Mouse (Mus musculus) cerebral cortex, adult 2 months (tissue): ENCODE data around the gene Atxn2.

ENCODE experiments used
- WGBS: fragments of 180-500 bp; shearing (Covaris S2); methylation state at CpG from one replicate; pipeline ENCODE4 v1.1.7; 2018; 5-methylcytosine and 5-hydroxymethylcytosine counted together

Atxn2 gene

DNA sequence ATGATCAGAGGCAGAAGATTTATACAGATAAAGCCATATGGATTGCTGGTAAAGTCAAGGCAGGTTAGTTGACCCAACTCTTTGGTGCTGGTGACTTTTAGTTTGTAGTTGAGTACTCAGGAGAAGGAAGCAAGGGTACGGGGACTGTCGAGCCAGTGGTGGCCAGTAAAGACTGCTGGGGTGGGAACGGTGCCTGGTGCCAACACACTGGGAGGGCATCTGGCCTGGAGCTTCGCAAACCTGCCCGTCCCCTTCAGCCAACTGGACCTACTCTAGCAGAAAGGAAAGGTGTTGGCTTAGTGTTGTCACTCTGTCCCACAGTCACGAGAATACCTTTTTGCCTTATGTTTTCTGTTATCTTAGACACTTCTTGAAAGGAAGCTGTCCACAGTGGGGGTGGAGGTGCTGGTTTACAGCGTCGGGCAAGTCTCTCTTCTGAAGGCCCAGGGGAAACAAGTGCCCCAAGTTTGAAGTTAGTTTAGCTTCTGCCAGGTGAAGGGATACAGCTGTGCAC lies 104.8 kb downstream of the Atxn2 start:
- 64% methylated on average over 8 of the region's 8 CpGs for WGBS

DNA sequence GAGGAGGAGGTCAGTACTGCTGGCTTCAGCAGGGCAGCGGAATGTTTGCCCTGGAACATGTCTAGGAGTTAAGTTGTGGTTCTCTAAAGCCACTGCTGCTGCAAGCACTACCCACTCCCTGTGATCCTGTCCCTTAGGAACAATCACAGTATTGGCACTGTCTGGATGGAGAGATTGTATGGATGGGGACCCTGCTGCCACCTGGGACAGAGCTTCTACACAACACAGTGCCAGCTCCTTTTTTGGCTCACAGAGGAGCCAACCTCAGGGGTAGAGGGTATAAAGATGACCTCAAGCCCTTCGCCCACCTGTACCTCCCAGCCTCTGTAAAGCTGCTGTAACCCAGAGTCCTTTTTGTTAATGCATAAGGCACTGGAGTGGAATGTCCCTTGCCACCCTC lies 105.5 kb downstream of the Atxn2 start:
- 98% methylated on average over 2 of the region's 2 CpGs for WGBS

DNA sequence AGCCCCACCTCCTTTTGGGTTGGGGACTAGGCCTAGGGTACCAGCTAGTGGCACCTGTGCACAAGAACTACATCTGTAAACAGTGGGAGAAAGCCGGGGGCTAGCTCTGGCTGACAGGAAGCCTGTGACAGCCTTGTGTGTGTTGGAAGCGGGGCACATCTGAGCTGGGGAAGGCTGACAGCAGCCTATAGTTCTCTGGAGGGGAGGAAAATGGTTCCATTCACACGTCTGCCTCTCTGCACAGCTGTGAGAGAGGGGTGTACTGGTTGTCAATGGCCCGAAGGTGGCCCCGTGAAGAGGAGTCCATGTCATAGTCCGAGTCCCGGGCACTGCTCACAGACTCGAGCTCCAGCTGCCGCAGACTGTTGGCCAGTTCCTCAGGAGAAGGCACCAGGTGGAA lies 106.4 kb downstream of the Atxn2 start:
- WGBS: 67% methylated on average over 9 of the region's 9 CpGs

DNA sequence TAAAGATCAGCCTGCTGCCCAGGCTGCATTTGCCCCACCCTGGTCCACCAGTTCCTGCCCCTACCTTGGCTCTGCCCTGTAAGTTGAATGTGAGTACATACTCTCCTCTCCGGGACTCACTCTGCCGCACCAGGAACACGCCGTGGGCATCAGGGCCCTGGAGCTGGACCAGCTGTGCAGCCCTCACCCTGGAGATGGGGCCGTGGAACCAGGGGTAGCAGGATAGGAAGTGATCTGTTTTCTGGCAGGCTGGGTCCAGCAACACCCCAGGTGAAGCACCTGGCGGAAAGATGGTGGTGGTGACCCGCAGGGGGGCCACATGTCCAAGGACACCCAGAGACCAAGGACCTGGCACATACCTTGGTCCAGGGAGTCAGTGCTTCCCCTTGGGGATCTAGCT lies 107.3 kb downstream of the Atxn2 start:
- WGBS: 88% methylated on average over 7 of the region's 7 CpGs

DNA sequence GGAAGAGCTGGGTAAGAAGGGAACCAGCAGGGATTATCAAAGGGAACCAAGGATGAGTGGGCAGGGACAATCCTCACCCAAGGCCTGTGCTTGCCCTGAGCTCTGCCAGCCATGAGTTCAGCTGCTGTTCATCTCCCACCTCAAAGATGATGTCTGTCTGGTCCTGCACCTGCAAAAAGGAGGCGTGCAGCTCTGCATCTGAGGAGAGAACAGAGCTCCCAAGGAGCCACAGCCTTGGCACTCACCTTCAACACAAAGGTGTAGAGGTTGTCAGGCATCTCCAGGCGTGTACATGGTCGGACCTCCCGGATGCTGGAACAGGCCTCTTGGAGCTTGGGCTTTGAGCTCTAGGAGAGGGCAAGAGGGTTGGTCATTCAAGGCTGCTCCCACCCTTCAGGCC lies 107.7 kb downstream of the Atxn2 start:
- WGBS: 89% methylated on average over 4 of the region's 4 CpGs

DNA sequence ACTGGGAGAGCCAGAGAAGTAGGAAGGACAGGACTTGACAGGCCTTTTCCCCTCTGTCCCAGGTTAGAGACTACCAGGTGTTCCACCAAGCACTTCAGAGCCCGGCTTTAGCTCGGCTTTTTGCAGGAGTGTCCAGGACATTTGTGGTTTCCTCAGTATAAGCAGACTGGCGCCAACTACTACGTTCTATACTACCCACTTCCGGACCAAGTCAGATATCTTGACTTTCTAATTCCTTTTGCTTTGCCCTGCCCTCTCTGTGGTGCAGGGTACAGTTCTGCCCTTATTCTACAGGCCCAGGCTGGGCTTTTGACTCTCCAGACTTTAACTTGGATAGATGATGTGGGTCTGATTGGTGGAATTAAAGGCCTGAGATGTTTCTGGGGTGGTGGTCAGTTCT lies 108.4 kb downstream of the Atxn2 start:
- 82% methylated on average over 5 of the region's 5 CpGs for WGBS

DNA sequence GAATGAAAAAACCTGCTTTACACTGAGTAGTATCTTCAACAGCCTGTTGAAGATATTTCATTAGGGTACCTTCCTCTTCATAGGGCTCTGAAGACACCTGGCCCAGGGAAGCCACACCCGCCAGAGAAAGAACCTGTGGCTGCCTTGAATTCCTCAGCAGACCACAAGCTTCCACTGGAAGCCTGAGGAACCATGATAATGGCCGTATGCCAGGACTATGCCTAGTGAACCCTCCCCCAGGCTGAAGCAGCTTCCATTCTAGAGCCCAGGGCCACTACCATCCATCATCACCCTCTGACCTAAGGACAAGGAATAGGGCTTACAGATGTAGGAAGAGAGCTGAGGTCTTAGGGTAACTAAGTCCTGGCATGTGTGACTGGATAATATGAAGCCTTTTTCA lies 109.0 kb downstream of the Atxn2 start:
- 79% methylated on average over 2 of the region's 2 CpGs for WGBS

DNA sequence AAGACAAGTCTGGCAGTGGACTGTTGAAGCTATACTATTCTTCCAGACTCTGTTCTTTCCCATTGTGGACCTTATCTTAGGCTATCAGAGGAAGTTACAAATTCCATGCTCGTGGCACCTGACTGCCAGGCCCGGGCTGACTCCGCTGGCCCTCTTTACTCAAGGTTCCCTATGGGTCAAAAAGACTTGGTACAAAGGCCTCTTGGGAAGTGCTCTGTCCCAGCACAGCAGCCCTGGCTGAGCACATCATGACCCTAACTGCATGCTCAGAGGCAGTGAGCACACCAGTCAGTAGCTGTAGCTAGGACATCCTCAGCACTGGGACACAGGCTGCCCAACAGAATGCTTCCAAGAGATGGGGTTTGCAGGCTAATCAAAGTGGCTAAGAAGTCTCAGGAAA lies 109.5 kb downstream of the Atxn2 start:
- WGBS: 79% methylated on average over 3 of the region's 3 CpGs

DNA sequence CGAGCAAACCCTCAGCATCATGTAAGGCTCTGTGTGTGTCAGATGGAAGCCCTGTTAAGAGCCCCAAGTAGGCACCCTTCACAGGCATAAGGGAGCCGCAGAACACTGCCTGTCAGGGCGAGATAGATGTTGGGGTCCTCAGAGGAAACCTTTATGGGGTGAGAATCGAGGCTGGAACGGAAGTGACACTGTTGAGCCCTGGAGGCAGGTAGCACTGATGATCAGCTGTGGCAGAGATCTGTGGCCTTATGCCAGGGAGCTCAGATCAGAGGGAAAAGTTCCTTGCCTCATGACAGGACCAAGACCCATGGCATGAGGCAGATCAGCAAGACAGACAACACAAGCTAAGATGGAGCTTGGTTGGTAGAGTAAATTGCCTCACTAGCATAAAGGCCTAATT lies 110.0 kb downstream of the Atxn2 start:
- WGBS: 87% methylated on average over 5 of the region's 5 CpGs

DNA sequence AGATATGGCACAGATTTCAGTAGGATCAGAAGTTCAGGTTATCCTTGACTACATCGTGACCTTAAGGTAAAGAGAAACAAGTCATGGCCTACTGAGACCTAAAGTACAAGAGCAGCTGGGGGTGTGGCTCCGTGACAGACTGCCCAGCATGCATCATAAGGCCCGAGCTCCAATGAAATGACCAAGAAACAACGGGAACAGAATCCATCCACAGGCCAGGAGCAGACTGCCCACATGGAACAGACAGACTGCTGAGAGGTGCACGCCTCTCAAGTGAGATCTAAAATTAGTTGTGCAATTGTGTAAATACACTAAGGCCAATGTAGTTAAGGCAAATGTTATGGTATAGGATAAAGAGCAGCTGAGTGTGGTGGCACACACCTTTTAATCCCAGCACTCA lies 110.4 kb downstream of the Atxn2 start:
- WGBS: 48% methylated on average over 5 of the region's 5 CpGs

DNA sequence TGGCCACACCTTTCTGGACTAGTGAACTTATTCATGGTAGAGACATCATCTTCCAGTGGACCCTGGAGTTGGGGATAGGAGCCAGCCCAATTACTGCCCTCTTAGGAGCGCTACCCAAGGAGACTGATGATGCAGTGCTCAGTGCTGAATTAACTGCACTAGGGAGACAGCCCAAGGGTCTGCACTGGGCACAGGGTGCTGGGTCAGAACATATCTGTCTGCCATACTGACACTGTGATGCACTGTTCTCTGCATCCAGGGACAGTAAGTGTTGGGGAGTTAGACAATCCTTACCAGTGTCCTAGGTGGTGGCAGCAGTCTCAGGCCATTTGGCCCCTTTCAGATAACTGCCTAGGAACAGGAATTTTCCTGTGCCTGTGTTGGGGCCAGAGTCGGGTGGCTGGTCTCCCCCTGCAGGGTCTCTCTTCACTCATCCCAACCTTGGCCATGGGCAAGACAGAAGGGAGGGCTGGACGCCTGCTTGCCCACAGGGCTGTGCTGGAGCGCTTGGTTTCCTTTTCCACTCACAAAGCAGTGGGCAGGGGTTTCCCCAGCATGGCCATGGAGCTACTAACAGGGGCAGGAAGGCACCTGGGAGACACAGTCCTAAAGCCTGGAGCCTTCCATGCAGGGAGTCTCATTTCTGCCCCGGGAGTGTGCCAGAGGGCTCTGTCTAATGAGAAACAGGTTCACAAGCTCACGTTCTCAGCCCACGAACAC lies 111.8 kb downstream of the Atxn2 start:
- 62% methylated on average over 7 of the region's 7 CpGs for WGBS

DNA sequence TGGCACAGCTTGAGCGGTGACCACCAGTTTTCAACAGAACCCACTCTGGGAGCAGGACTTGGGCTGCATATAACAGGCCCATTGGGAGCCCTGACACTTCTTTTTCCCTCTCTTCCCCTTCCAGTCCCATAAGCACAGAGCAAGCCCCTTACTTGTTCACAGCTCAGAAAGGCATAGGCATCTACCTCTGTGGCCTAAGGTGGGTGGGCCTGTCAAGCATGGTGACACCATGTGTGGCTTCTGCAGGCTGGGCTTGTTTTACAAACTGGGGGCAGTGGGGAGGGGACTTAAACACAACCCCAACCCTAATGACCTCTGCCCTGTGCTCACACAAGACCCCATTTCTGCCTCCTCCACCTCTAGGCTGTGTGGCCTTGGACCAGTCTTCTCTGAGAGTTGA lies 112.5 kb downstream of the Atxn2 start:
- 68% methylated on average over 1 of the region's 1 CpGs for WGBS

DNA sequence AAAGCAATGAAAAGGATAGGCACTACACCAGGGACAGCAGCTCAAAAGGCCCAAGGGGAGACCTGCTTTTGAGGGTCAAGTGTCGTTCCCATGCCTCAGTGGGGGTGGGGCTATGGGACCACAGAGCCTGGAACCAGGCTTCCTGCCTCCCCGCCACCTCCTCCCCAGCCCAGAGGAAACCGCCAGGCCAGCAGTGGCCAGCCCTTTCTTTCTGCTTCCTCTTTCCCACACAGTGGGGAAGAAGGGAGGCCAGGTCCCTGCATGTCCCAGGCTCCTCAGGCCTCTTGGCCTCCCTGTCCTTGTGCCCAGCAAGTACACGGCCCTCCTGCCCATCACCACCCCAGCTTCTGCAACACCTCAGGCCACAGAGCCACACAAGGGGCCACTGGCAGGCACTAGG lies 113.0 kb downstream of the Atxn2 start:
- 78% methylated on average over 4 of the region's 4 CpGs for WGBS

DNA sequence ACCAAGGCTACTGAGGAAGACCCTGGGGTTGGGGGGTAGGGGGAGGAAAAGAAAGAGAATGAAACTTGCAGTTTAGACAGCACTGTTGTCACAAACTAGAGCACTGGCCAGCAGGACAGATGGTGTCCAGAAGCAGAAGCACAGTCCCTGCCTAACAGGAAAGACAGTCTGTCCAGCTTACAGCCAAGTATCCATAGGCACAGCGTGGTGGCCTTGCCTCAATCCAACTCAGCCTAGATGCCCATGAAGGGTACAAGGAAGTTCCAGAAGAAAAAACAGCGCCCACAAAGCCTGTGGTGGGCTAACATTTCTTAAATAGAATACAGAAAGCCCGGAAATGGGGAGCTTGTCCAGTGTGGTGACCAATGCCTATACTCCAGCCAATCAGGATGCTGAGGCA lies 114.5 kb downstream of the Atxn2 start:
- 74% methylated on average over 3 of the region's 3 CpGs for WGBS

DNA sequence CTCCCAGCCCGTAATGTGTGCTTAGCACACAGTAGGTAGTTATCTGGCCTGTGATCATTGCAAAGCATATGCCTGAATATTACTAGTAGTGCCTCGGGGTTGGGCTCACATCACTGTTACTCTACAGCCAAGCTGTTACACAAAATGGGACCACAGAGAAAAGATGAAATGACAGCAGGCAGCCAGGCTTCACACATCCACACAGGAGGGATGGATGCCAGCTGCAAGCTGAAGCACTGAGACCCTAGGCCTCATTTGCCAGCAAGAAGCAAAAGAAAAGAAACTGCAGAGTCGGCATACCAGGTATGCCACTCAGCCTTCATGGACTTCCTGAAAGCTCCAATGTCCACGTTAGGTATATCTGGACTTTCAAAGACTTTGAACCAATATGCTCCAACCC lies 116.7 kb downstream of the Atxn2 start:
- WGBS: 66% methylated on average over 4 of the region's 4 CpGs

DNA sequence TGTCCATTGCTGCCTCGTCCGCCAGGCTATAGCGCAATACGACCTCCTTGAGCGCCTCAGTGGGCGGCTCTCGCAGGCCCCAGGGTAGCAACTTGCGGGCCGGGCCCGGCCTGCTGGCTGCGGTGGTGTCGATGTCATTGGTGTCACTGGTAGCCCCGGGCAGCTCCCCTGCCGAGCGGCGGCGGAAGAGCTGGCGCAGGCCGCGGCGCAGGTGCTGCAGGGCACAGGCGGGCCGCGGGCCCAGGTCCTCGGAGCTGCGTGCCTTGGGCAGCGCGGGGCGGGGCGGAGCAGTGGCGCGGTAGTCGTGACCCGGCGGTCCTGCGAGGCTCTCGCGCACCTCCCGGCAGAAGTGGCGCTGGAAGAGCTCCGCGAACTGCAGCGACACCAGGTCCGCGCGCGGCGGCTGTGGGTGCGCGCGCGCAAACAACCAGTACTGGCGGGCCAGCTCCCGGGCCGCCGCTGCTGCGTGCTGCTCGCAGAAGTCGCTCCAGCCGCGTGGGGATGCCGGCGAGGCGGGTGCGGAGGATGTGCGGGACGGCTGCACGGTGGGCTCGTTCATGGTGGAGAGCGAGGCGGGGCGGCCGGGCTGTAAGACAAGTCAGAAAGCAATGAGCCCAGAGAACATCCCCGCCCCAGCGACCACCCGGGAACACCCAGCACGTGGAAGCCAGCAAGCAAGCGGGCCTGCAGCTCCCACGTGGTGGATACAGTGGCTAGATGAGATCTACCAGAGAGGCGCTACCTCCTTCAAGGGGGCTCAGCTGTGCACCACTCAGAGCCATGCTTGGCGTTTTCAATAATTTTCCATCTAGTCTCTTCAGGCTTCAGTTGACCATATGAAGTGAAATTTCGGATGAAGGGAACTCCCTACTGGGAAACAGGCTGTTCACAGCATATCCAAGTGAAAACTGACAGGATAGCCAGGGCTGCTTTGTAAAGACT lies 117.6 kb downstream of the Atxn2 start:
- 27% methylated on average over 82 of the region's 82 CpGs for WGBS

DNA sequence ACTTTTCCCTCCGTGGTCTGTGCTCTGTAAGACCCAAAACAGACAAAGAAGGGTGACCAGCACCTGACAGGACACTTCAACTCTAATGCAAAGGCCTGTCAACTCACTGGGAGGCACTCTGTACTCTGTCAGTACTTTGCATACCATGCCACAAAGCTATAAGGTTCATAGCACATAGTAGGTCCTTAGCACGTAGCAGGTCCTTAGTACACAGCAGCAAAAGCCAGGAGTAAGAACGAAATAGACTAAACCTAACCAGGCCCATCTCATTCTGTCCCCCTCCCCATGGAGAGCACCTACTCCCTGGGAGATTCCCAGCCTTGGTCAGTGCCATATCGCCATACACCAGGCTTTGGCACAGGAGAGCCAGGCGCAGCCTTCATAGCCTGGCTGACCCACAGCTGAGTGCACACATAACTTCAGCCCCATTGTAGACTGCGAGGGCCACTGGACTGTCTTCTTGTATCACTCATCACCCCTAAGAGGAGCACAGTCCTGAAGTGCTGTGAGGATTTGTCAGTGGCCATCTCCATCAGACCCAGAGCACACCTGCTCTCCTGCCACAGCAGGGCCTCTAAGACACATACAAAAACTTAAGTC lies 120.0 kb downstream of the Atxn2 start:
- WGBS: 92% methylated on average over 6 of the region's 6 CpGs

DNA sequence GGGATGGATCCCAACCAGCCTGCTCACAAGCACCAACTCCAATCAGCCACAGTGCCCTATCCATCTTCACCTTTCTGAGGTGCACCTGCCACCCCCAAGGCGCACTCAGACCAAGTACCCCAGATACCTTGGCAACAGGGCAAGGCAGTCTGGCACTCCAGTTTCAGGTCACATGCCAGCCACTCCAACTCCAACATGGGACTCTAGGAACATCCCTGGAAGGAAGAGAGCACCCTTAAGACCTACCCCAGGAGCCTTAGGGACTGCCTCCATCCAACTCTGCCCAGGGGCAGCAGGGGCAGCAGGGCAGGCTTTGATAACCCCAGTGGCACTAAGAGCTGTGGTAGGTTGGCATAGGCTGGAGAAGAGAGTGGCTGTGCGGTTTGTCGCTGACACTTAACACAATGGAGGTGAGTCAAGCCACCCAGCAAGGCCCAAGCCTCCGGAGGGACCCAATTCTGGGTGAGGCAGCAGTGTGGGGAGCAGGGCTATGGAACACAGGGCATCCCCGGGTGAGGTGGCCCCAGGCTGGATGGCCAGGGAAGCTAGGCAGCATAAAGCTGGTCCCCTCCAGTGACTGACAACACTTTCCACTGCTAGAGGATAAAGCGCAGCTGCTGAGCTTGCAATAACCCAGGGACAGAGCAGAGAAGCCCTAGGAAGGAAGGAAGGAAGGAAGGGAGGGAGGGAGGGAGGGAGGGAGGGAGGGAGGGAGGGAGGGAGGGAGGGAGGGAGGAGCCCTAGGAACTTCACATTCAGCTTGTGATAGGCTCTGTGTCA lies 121.4 kb downstream of the Atxn2 start:
- WGBS: 81% methylated on average over 6 of the region's 6 CpGs

DNA sequence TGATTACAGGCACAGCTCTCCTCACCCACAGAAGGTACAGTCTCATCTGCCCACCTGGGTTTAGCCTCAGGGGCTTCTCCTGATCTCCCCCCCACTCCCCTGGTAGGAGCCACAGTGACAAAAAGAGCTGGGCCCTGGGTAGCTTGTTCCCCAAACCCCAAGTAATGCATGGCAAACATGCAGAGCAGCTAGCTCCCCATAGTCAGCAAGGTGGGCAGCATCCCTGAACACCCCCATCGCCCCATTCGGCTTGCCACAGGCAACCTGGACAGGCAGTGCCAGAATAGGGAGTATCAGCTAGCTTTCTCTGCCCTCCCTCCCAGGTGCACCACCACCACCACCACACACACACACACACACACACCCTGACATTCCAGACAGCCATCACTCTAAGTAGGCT lies 122.0 kb downstream of the Atxn2 start:
- WGBS: 69% methylated on average over 2 of the region's 2 CpGs

DNA sequence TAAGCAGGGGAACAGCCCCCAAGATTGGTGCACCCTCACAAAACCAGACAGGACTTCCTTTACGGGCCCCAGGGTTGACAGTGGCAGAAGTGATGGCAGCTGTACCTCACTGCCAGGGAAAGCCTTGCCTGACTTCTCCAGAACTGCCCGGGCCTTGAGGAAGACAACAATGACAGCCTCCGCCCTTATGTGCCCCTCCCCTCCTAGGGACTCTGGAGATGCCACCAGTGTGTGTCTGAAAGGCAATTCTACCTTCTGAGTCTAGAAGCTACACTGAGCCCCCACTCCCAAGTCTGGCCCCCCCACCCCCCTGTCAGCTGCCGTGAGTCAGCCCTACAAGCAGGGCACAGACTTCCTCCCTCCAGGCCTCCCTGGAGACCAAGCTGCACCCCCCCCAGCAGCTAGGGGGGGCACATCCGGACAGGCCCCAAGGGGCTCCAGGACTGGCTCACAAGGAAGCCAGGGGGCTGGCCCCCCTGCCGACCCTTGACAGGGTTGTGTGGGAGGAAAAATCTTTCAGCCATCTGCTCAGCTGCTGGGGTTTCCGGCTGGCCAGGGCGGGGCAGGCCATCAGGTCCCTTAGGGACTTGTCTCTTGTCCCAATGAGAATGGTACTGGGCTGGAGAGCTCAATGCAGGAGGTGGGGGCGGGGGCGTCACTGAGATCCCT lies 122.6 kb downstream of the Atxn2 start:
- 46% methylated on average over 10 of the region's 10 CpGs for WGBS

DNA sequence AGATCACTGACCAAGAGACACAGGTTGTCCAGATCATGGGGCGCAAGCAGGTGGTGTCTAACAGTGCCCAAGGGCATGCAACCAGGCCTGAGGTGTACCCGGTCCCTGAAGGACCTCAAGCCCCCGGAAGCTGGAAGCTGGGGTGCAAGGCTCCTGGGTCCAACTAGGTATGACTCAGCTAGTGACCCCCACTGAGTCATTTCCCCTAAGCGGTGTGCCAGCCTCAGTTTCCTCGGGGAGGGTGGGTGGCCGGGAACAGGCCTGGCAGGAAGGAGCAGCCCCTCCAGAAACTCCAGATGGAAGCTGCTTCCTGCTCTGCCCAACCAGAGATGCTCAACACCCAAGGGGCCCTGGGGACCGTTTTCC lies 123.1 kb downstream of the Atxn2 start:
- WGBS: 73% methylated on average over 7 of the region's 7 CpGs
